Mouse (Mus musculus) right cerebral cortex, postnatal 25 days (tissue): Measurements from ENCODE around the gene Olfr520.
"Not testable (repeated sequence)": the region's sequence is repeated elsewhere in the genome, so short reads cannot be mapped to it uniquely, and the experiment has no call there.

Experiments used
- DNase-seq: peaks from one replicate; pipeline ENCODE4 v3.0.0; 2022

Olfr520 gene

DNA sequence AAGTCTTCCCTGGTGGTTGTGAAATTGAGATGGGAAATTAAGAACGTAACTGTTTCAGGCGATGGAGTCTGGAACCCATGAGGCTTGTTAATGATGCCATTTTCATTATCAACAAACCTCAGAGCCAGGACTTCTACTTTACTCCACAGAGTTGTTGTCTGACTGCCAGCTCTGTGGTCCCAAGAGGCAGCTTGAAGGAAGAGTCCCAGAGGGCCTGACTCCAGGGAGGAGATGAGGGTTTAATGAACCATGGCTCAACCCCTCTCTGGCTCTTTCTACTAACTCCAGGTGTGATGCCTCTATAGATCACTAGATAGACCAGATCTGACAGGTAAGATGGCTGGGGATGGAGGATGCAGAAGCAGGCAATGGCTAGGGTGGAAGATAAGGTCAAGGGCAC lies at the start of gene Olfr520:
Gene Olfr520, plus strand, starts transcription at position 301 of the 400 bp plus-strand sequence.
- no peak for DNase-seq

DNA sequence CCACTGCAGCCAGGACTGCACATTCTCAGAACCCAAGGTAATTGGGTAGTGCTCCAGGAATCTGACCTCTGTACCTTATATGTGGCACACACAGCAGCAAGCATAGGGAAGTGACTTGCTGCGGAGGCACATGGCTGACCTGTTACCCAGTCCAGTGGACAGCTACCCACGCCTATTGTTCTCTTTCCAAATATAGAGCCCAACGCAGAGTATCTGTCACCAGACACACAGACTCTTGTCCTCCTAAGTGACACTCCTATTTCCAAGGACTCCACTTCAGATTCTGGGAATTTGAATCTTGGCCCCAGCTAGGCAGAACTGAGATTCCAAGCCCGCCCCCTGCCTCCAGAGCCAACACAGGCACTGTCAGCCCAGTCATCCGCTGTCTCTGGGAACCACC lies 49.3 kb upstream of the Olfr520 start:
- DNase-seq = no peak

DNA sequence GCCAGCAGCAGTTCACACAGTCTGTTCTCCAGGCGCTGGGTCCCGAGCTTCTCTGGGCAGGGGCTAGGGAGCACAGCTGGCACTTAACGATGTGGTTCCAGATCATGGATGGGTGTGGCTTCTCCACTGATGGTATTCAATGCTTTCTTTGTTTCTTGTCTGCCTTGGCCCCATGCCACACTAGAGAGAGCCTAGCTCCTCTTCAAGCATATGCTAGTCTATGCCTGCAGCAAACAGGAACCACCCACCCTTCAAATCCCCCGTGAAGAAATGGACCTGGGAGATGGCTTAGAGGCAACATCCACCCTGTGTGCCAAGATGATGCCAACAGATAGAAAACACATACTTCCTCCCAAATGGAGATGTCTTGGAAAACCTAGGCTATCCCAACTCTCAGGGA lies 46.0 kb upstream of the Olfr520 start:
- DNase-seq = peak; percentile 28

DNA sequence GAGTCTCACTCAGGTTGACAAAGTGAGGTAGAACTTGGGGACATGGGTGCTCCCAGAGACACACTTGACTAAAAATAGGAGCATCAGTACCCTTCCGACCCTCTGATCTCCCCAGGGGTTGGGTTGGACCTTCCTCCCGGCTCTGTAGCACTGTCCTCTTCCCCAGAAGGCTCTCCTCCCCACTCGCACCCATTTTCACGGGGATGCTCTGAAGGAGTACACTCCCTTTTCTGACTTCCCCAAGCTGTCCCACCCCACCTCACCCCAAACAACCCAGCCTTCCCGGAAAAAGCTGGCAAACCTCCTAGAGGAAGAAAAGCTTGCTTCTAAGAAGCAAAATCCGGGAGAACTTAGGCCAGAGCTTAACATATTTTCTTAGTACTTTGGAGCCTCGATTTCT lies 39.3 kb upstream of the Olfr520 start:
- no peak for DNase-seq

DNA sequence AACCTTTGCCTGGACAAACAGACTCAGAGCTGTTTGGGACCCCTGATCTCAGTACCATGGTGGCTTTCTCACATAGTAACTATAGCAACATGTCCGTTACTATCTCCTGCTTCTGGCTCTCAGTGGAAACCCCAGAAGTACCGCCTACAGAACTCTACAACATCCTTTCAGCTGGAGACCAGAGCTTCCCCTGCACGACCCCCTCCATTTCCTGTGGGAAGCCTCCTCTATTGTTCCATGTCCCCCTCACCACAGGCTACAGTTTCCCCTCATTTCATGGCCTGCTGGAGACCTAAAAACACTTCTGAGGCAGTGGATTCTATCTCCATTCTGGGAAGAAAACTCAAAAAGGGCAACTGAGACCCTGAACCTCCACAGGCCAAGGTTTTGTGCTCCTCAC lies 37.7 kb upstream of the Olfr520 start:
- DNase-seq = no peak

DNA sequence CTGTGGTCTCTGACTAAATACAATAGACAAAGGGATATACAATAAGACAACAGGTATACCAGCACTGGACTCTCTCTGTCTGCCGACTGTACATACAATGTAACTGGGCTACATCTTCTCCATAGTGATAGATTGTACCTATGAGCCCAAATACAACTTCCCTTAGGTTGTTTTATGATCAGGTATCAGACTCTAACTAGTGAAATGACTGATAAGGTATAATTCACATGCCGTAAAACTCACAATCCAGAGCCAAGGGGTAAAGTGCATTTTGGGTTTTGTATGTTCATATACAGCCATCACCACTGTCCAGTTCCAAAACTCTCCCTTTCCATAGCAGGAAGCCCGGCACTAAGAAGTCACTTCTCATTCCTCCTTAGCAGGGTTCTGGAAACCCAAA lies 36.7 kb upstream of the Olfr520 start:
- no peak for DNase-seq

DNA sequence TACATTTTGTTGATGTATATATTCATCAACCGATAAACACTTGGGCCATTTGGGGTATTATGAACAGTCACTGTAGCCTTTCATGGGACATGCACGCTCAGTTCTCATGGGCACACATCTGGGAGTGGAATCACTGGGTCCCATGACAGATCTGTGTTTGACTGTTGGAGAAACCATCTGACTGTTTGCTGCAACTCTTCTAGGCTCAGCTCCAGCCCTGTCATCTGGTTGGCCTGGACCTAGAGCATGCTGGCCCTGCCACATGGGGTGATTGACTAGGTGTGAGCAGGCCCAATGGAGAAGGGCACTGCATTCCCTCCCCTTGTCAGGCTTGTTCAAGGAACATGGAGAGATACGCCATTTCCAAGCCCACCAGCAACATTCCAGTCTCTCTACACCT lies 36.1 kb upstream of the Olfr520 start:
- DNase-seq = no peak

DNA sequence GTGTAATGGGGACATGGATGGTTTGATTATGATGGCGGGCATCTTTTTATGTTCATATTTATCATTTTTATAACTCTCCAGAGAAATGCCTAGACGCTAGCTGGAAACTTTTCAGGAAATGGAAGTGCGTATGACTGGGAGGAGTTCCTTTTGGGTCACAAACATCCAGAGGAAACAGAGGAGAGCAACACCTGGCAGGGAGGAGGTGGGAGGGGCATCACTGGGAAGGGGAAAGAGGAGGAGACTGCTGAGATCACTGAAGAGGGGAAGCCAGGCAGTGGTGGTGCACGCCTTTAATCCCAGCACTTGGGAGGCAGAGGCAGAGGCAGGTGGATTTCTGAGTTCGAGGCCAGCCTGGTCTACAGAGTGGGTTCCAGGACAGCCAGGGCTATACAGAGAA lies 35.6 kb upstream of the Olfr520 start:
- DNase-seq = not testable (repeated sequence)

DNA sequence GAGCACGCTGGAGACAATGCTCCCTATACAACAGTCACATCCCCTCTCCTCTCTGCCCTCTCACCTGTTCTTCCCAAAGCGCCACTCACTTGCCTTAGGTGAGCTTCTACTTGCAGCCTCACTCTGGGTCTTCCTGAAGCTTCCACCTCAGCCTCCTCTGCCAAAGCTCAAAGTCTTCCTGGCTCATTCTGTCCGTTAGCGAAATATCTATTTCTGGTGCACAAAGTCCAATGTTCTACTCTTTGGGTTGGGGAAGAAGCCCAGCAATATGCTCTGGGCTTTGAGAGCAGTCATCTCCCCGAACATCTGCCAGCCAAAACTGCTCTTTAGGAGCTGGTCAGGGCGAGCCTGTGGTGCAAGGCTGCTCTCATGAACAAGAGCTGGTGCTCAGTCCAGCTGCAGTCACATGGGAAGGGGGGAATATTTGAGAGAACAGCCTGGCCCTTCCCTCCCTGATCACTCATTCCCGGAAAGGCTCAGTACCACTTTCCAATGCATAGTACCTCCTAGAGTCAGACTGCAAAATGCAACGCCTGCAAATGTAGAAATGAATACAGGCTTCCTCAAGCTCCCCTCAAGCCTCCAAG lies 34.5 kb upstream of the Olfr520 start:
- DNase-seq = no peak

DNA sequence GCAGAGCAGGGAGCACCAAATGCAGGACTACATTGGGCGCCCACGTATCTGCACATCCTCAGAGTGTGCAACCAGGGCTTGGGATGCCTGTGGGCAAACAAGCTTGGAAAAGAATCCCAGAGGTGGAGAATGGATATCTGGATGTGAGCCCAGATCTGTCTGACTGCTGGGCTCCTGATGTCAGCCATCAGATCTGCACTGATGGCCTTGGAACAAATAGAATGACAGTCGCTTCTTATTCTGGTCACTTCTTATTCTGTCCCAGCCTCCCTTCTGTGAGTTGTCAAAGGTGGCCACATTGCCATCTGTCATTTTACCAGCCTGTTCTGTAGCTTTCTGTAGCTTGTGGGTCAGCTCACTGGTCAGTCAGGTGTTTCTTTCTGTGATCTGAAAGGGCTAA lies 31.5 kb upstream of the Olfr520 start:
- DNase-seq = no peak

DNA sequence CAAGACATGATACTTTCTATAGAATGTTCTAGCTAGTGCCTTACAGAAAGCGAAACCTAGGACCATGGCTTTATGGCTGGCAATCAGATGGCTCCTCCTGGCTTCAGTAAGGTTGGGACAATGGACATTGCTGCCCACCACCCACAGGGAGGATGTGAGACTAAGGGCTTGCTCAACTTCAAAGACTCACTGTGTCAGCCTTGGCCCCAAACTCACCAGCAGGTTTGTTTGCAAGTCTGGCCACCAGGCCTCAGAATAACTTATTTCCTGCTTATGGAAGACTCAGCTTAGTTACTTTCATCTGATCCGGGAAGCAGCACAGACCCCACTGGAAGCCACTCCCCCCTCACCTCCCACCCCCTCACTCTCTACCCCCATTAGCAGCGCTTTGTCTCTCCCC lies 31.0 kb upstream of the Olfr520 start:
- no peak for DNase-seq

DNA sequence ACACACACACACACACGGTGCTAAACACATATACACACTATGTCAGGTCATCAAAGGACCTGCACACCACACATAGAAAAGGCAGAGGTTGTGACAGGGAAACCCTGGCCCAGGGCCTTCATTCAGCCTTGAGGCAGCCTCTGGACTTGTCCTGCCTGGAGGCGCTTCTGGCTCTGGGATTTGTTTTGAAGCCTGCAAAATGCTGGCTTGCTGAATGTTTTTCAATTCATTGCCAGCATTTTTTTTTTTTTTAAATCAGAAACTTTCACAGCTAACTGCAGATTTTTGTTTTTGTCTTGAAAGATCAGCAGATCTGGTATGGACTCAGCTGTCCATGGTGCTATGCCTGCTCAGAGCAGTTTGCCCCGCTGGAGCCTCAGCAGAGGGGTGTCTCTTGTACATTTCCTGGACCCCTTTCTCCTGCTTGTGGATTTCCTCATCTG lies 30.3 kb upstream of the Olfr520 start:
- no peak for DNase-seq

DNA sequence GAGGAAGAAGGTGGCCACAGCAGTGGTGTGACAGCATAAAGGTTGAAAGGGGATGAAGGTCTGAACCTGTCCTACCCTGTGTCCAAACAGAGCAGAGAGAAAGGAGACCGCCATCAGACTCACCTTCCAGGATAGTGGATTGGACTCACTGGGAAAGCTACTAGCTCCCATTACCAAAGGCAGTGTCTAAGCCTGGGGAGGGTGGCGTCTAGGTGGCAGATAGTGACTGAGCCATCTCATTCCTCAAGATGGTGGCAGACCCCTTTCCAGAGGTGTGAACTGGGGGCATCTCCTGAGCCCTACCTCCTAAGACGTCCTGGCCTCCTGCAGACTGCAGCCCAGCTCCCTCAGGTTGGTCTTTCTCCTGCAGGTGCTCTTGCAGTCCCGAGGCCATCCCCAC lies 29.4 kb upstream of the Olfr520 start:
- no peak for DNase-seq

DNA sequence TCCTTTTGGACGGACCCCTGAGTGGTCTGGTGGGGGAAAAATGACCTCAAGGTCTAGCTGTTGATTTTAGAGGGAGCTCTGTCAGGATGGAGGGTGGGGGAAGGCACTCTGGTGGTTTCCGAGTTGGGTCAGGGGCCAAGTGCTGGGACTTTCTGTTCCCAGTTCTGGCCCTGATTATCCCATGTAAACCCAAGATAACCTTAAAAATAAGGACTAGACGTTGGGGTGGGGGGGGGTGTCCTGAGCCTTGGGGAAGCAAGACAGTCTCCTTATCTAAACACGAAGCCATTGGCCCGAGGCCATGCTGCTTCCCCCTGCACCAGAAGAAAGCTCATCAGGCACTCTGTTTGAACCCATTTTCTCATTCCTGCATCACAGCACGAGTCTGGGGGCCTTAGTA lies 27.9 kb upstream of the Olfr520 start:
- no peak for DNase-seq

DNA sequence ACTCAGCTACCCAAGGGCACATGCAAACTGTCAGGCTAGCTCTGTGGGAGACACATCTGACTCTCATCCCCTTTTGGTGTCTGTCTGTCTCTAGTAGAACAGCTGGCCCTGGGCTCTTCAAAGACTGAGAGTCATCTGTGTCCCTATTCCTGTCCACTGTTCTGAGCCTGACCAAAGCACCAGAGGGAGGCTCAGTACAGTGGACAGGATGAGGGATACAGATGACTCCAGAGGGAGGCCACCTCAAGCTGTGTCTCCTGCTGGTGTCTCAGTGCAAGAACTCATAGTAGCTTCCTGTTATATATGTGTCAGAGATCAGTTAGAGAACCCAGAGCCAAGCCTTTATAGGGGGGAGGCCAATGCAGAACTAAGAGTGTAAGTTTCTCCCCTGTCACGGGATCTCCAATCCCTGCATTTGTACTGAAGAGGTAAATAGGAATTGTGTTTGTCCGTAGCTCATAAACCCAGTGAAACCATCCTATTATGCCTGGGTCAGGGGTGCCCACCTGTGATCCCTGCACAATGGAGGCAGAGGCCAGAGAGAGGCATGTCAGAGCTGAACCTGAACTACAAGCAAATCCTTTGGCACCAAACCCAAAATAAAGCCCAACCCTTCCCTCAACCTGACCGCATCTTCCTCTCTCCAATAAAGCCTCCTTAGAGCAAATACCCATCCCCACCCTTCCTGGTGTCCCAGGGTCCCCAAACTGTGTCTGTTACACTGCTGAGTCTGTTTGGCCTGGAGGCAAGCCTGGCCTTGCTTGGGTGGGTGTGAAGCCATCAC lies 25.1 kb upstream of the Olfr520 start:
- DNase-seq = no peak

DNA sequence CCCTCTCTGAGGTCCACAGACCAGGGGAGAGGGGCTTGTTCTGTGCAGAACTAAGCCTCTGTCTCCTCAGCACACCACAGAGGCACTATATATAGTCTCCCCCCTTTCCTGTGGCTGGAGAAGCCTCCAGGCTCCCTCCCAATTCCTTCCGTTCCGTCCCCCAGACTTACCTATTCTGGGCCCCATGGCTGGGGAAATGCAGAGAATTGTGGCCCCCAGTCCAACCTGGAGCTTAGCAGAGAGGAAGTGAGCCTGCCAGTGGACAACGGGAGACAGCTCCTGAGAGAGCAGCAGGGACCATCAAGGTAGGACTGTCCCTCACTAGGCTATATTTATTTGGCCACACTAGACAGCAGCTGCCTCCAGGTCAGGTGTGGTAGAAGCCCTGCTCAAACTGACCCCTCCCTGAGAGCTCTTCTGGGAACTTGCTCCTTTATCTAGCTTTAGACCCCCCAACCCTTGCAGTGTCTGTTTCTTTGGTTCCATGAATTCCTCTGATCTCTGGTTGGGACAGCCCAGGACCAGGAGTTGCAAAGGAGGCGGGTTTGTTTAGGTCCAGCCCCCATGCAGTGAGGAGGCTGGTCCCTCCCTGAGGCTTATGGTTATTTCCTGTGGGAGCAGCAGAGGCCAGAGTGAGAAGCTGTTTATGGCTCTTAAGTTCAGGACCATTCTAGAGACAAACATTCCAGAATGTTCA lies 23.6 kb upstream of the Olfr520 start:
- DNase-seq = no peak

DNA sequence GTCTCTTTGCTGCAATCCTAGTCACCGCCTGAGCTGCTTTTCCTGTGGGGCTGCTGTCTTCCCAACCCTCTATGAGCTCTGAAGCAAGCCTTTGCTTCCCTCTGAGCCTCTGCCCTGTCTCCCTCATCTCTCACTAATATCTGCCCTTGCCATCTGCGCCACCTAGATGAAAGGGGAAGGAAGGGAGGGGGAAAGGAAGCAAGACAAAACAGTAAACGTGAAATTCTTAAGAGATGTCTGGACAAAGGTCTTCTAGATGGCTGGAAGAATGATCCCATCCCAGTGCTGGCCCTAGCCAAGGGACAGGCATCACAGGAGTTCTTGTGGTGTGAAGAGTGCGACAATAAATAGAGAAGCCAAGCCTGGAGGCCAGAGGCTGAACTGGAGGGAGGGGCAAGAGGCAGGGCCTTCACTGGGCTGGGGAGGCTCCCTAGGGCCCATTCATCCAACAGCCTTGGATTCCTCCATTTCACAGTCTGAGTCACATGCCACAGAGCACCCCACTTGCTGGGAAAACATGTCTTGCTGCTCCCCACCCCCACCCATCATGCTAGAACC lies 23.0 kb upstream of the Olfr520 start:
- no peak for DNase-seq

DNA sequence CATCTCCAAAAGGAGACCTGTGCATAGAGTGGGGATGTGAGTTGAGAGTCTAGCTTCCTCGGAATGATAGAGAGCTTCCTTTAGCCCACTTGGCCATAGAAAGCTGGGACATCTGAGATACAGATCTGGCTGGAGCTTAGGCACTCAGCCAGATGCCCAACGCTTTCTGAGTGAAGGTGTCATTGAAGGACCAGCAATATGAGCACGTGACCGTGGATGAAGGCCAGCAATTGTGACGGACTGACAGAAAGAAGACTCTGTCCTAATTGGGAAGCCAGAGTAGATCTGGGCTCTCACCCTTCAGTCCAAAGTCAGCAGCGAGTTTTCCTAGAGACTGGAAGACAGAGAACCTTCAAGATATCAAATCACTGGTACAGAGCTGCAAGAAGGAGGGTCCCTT lies 22.4 kb upstream of the Olfr520 start:
- DNase-seq = no peak

DNA sequence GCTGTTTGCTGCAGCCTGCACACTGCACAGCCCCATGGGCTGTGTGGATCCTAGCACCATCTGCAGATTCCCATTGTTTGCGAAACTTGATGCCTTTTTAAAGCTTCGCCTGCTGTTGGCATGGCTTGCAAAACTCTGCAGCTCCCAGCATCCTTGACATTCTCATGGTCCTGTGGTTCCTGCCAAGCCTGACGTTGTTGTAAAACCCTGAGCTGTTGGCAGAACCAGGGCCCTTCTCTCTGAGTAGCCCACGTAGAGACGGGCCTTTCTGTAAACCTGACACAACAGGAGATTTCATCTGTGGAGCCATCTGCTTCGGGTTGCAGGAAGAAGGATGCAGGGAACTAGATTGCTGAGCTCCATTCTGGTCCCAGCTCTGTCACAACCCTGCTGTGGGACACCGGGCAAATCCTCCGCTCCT lies 21.8 kb upstream of the Olfr520 start:
- peak; percentile 69 for DNase-seq

DNA sequence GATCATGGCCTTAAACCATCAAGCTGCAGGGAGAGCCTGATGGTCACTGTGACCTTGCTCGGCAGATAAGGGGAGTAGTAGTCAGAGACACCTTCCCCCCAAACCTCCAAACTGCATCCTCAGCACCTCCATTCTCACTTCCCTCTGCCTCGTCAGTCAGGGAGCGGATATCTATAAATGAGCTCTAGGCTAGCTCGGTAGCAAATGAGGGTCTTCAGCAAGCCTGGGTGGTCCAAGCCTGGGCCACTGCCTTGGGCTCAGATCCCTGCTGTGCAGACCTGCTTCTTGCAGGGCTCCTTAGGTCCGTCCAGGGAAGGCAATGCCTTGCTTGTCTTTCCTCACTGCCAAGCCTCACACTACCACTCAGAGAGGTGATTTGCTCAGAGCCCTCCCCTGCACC lies 21.3 kb upstream of the Olfr520 start:
- DNase-seq = no peak

DNA sequence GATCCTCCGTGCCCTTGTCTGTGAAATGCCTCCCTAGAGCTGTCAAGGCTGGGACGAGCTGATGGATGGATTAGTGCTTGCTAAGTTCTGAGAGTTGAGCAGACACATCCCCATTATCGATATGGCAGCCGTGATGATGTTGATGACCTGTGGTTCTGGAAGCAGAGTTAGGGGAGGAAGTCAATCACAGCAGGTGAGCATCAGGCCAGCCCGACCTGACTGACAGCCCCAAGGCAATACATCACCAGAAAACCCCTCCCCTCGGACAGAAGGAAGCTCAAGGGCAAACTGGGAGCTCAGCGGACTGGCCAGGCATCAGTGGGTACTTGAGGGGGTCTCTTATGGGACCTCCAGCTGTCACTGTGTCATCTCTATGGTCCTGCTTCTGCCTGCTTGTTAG lies 20.1 kb upstream of the Olfr520 start:
- DNase-seq = no peak

DNA sequence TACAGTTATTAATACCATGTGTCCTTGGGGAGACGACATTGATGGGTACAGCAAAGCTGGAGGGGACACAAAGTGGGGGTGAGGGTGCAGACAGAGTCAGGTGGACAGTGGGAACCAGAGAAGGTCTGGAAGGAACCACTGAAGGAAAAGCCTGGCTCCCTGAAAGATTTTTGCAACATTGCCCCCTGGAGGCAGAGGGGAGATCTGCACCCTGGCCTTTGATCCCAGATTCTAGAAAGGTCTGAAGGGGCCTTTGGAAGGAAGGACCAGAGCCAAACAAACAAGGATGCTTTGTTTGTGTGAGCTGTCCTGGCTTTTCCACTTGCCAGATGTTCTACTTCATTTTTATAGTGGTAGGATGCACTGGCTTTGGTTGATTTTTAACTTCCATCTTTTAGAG lies 19.6 kb upstream of the Olfr520 start:
- DNase-seq = no peak

DNA sequence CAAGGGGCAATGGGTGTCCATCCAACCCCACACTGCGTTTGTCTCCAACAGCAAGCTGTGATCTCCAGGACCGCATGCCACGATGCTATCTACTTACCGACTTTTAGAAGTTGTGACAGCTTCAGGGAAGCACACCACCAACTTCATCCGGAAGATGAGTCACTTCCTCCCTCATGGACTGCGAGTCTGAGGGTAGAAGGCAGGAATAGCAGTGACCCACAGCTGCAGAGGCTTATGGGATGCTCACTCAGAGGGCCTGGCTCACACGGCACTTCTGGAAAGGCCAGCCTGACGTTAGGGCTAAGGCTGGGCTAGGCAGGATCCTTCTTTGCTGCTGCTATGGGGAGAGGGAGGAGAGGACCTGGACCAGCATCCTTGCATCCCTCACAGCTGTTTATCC lies 18.9 kb upstream of the Olfr520 start, which contains the start of gene Slco2b1:
Gene Slco2b1, minus strand, starts transcription at position 175 of the 400 bp plus-strand sequence.
- DNase-seq = no peak

DNA sequence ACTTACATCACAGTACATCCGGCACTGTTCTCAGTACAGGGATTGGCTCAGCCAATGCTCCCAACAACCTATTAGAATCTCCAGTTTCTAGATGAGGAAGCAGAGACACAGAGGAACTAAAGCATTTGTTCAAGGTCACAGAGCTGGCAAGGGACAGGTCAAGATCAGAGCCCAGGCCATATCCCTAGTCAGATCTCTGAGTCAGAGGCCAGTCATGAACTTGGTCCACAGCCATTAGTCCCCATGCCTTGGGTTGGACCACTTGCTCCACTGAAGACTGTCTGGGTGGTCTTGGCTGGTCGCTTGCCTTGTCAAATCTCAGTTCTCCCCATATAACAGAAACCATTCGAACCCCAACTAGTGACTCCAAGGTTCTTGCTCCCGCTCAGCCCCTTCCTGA lies 17.6 kb upstream of the Olfr520 start:
- DNase-seq = no peak
